Mouse (Mus musculus): ENCODE results near the gene Gm20716.

Gm20716 gene

GRCm38 (mm10) chr2:168230026-168230728 is at the start of gene Gm20716, which contains the start of the genes Dpm1 and Mocs3:
Gene Gm20716, minus strand, starts transcription at chr2:168230364.
Gene Dpm1, minus strand, starts transcription at chr2:168230591.
Gene Mocs3, plus strand, starts transcription at chr2:168230622.
- DNase-seq (ENCODE audit: extremely low spot score, low spot score): peak; percentile 96

- peak; percentile 80 for DNase-seq (ENCODE audit: extremely low spot score, low spot score)
Observed at GRCm38 (mm10) chr2:168274374-168274935, 44.3 kb upstream of the Gm20716 start.

GRCm38 (mm10) chr2:168273387-168273786 is 43.2 kb upstream of the Gm20716 start:
- DNase-seq (ENCODE audit: extremely low spot score, low spot score): no peak

GRCm38 (mm10) chr2:168268033-168268432 is 37.9 kb upstream of the Gm20716 start:
- peak; percentile 63 for DNase-seq (ENCODE audit: extremely low spot score, low spot score)

GRCm38 (mm10) chr2:168260900-168261299 is 30.7 kb upstream of the Gm20716 start:
- no peak for DNase-seq (ENCODE audit: extremely low spot score, low spot score)

- DNase-seq (ENCODE audit: extremely low spot score, low spot score): no peak
Observed at GRCm38 (mm10) chr2:168260124-168260523, 30.0 kb upstream of the Gm20716 start.

GRCm38 (mm10) chr2:168259046-168259445 is 28.9 kb upstream of the Gm20716 start:
- no peak for DNase-seq (ENCODE audit: extremely low spot score, low spot score)

- no peak for DNase-seq (ENCODE audit: extremely low spot score, low spot score)
Observed at GRCm38 (mm10) chr2:168257188-168257587, 27.0 kb upstream of the Gm20716 start.

- no peak for DNase-seq (ENCODE audit: extremely low spot score, low spot score)
Observed at GRCm38 (mm10) chr2:168256506-168256905, 26.3 kb upstream of the Gm20716 start.

- DNase-seq (ENCODE audit: extremely low spot score, low spot score): no peak
Observed at GRCm38 (mm10) chr2:168253822-168254221, 23.7 kb upstream of the Gm20716 start.

- DNase-seq (ENCODE audit: extremely low spot score, low spot score): peak; percentile 56
Observed at GRCm38 (mm10) chr2:168252639-168253292, 22.6 kb upstream of the Gm20716 start.

GRCm38 (mm10) chr2:168250270-168250669 is 20.1 kb upstream of the Gm20716 start:
- DNase-seq (ENCODE audit: extremely low spot score, low spot score): peak; percentile 89

- no peak for DNase-seq (ENCODE audit: extremely low spot score, low spot score)
Observed at GRCm38 (mm10) chr2:168248856-168249245, 18.7 kb upstream of the Gm20716 start.

- no peak for DNase-seq (ENCODE audit: extremely low spot score, low spot score)
Observed at GRCm38 (mm10) chr2:168248167-168248855, 18.1 kb upstream of the Gm20716 start.

- DNase-seq (ENCODE audit: extremely low spot score, low spot score): no peak
Observed at GRCm38 (mm10) chr2:168245571-168245970, 15.4 kb upstream of the Gm20716 start.

GRCm38 (mm10) chr2:168243278-168243677 is 13.1 kb upstream of the Gm20716 start:
- DNase-seq (ENCODE audit: extremely low spot score, low spot score): no peak

- DNase-seq (ENCODE audit: extremely low spot score, low spot score): no peak
Observed at GRCm38 (mm10) chr2:168242841-168243240, 12.7 kb upstream of the Gm20716 start.

GRCm38 (mm10) chr2:168238335-168238734 is 8.2 kb upstream of the Gm20716 start:
- no peak for DNase-seq (ENCODE audit: extremely low spot score, low spot score)

GRCm38 (mm10) chr2:168233286-168233685 is 3.1 kb upstream of the Gm20716 start:
- no peak for DNase-seq (ENCODE audit: extremely low spot score, low spot score)

GRCm38 (mm10) chr2:168231471-168231829 is 1.3 kb upstream of the Gm20716 start:
- no peak for DNase-seq (ENCODE audit: extremely low spot score, low spot score)

- peak; percentile 28 for DNase-seq (ENCODE audit: extremely low spot score, low spot score)
Observed at GRCm38 (mm10) chr2:168230773-168231470, 758 bp upstream of the Gm20716 start.

All from neural tube, embryonic 10.5 days (tissue).